Mouse (Mus musculus) limb, embryonic 13.5 days (tissue): ENCODE results near the gene Anapc1. TPM values are rescaled to one million over a fixed set of nuclear protein-coding genes. Genes with fewer than 3 reads are reported as not detected.
A peak's percentile ranks its signal among the peaks of the same experiment; 100 is the strongest.

Source experiments
- ATAC-seq: fragments of 200-750 bp; cut with Nextera tagmentation; 2 replicates; pipeline ENCODE4 v1.8.0; 2017; ENCODE audit warnings: low read depth, moderate number of reproducible peaks, moderate TSS enrichment; ENCODE audit not compliant: low FRiP score
- H3K27ac ChIP-seq: fragments of 300-500 bp; sonication (generic); 2 replicates; pipeline ENCODE4 v1.5.1; 2015; ENCODE audit warnings: inconsistent platforms, mild to moderate bottlenecking, moderate library complexity
- H3K27me3 ChIP-seq: fragments of 300-500 bp; sonication (generic); 2 replicates; pipeline ENCODE4 v1.6.1; 2015; ENCODE audit warnings: mild to moderate bottlenecking, inconsistent platforms
- H3K36me3 ChIP-seq: fragments of 300-500 bp; sonication (generic); 2 replicates; pipeline ENCODE4 v1.6.1; 2015; ENCODE audit warnings: inconsistent platforms, mild to moderate bottlenecking, moderate library complexity
- H3K4me1 ChIP-seq: fragments of 300-500 bp; sonication (generic); 2 replicates; pipeline ENCODE4 v1.6.1; 2015; ENCODE audit warnings: inconsistent platforms
- H3K4me2 ChIP-seq: fragments of 300-500 bp; sonication (generic); replicated peaks from 2 replicates; pipeline ENCODE4 v1.6.1; 2015; ENCODE audit warnings: inconsistent platforms, mild to moderate bottlenecking, moderate library complexity
- H3K4me3 ChIP-seq: fragments of 300-500 bp; sonication (generic); 2 replicates; pipeline ENCODE4 v1.5.1; 2015; ENCODE audit warnings: moderate library complexity, mild to moderate bottlenecking, inconsistent platforms
- H3K9ac ChIP-seq: fragments of 300-500 bp; sonication (generic); 2 replicates; pipeline ENCODE4 v1.6.1; 2015; ENCODE audit warnings: mild to moderate bottlenecking, inconsistent platforms
- H3K9me3 ChIP-seq: fragments of 300-500 bp; sonication (generic); 2 replicates; pipeline ENCODE4 v1.6.1; 2016; ENCODE audit warnings: inconsistent platforms
- whole genome bisulfite sequencing: fragments of 180-500 bp; shearing (Covaris S2); methylation state at CpG from one replicate; pipeline ENCODE4 v1.1.7; 2015; 5-methylcytosine and 5-hydroxymethylcytosine counted together
- polyA plus RNA-seq: library from polyadenylated mRNA; unstranded; fragments of >200 nt; fragmentation: Nextera tagmentation; extraction: Ambion mirVana; gene quantifications from 2 replicates; pipeline ENCODE4 v1.2.1, GENCODE M21; 2015

Anapc1 gene
- 60.8 and 73.0 TPM in 2 replicates for polyA plus RNA-seq

GRCm38 (mm10) chr2:128686921-128687557 lies at the start of gene Anapc1:
Gene Anapc1 (minus strand): TSS chr2:128687391.
- WGBS = under 1% methylated on average over 58 of the region's 58 CpGs
- peaks cover 9% of the 10 kb centered on the region for H3K4me1 ChIP-seq
- no peaks in the 10 kb centered on the region for H3K27me3 ChIP-seq
- peak within 1 kb of the TSS; percentile 68 for H3K4me2 ChIP-seq
- peak within 1 kb of the TSS; percentile 93 for H3K4me3 ChIP-seq
- peak within 1 kb of the TSS; percentile 83 for H3K27ac ChIP-seq
- peak within 1 kb of the TSS; percentile 98 for H3K9ac ChIP-seq
- H3K36me3 ChIP-seq = peaks cover 26% of the 10 kb centered on the region
- H3K9me3 ChIP-seq = no peaks in the 10 kb centered on the region
- peak; percentile 97 for ATAC-seq

GRCm38 (mm10) chr2:128735089-128735488 lies 47.9 kb upstream of the Anapc1 start:
- 33% methylated on average over 3 of the region's 3 CpGs for WGBS
- 0 out of 2 replicates have a peak overlapping the region, but pooled peaks have one; percentile 22 for H3K27ac ChIP-seq
- ATAC-seq = no peak

GRCm38 (mm10) chr2:128731951-128732350 lies 44.8 kb upstream of the Anapc1 start:
- 80% methylated on average over 1 of the region's 1 CpGs for WGBS
- Histone ChIP-seq H3K4me3 (no peak overlapping the region), H3K4me1 (peaks cover 43% of the 10 kb centered on the region), H3K27ac (no peak overlapping the region), H3K36me3 (peaks cover 43% of the 10 kb centered on the region), H3K9ac (no peak overlapping the region), H3K9me3 (no peaks in the 10 kb centered on the region), H3K27me3 (no peaks in the 10 kb centered on the region), H3K4me2 (no peak overlapping the region)
- no peak for ATAC-seq

More at GRCm38 (mm10) chr2:128735089-128735488, 47.9 kb upstream of the Anapc1 start:
- H3K4me2 ChIP-seq = no peak overlapping the region
- H3K9ac ChIP-seq = no peak overlapping the region
- H3K27me3 ChIP-seq = no peaks in the 10 kb centered on the region
- peaks cover 62% of the 10 kb centered on the region for H3K36me3 ChIP-seq
- H3K4me1 ChIP-seq = peaks cover 30% of the 10 kb centered on the region
- no peaks in the 10 kb centered on the region for H3K9me3 ChIP-seq
- no peak overlapping the region for H3K4me3 ChIP-seq

GRCm38 (mm10) chr2:128731514-128731913 lies 44.3 kb upstream of the Anapc1 start:
- Histone ChIP-seq H3K4me2 (no peak overlapping the region), H3K4me1 (peaks cover 43% of the 10 kb centered on the region), H3K9ac (no peak overlapping the region), H3K9me3 (no peaks in the 10 kb centered on the region), H3K36me3 (peaks cover 39% of the 10 kb centered on the region), H3K4me3 (no peak overlapping the region), H3K27me3 (no peaks in the 10 kb centered on the region), H3K27ac (no peak overlapping the region)
- no peak for ATAC-seq
- WGBS = 60% methylated on average over 10 of the region's 10 CpGs

- WGBS = 22% methylated on average over 7 of the region's 7 CpGs
- no peaks in the 10 kb centered on the region for H3K27me3 ChIP-seq
- no peak overlapping the region for H3K27ac ChIP-seq
- no peak for ATAC-seq
- no peak overlapping the region for H3K4me3 ChIP-seq
- no peak overlapping the region for H3K4me2 ChIP-seq
- H3K9me3 ChIP-seq = no peaks in the 10 kb centered on the region
- H3K9ac ChIP-seq = no peak overlapping the region
- peaks cover 24% of the 10 kb centered on the region for H3K4me1 ChIP-seq
- H3K36me3 ChIP-seq = peaks cover 23% of the 10 kb centered on the region
Observed at GRCm38 (mm10) chr2:128729141-128729540, 42.0 kb upstream of the Anapc1 start.

GRCm38 (mm10) chr2:128728066-128728465 lies 40.9 kb upstream of the Anapc1 start:
- Histone ChIP-seq H3K9me3 (no peaks in the 10 kb centered on the region), H3K27me3 (no peaks in the 10 kb centered on the region), H3K4me1 (peaks cover 17% of the 10 kb centered on the region), H3K36me3 (peaks cover 28% of the 10 kb centered on the region), H3K4me3 (no peak overlapping the region), H3K27ac (no peak overlapping the region), H3K9ac (no peak overlapping the region), H3K4me2 (no peak overlapping the region)
- 81% methylated on average over 4 of the region's 4 CpGs for WGBS
- no peak for ATAC-seq

- Histone ChIP-seq H3K9me3 (no peaks in the 10 kb centered on the region), H3K27ac (no peak overlapping the region), H3K27me3 (no peaks in the 10 kb centered on the region), H3K4me1 (peaks cover 17% of the 10 kb centered on the region), H3K4me3 (no peak overlapping the region), H3K36me3 (peaks cover 27% of the 10 kb centered on the region), H3K4me2 (no peak overlapping the region), H3K9ac (no peak overlapping the region)
- no peak for ATAC-seq
- WGBS = 62% methylated on average over 3 of the region's 3 CpGs
Observed at GRCm38 (mm10) chr2:128727552-128727951, 40.4 kb upstream of the Anapc1 start.

GRCm38 (mm10) chr2:128726626-128727025 lies 39.4 kb upstream of the Anapc1 start:
- peaks cover 22% of the 10 kb centered on the region for H3K36me3 ChIP-seq
- no peak for ATAC-seq

GRCm38 (mm10) chr2:128726067-128726466 lies 38.9 kb upstream of the Anapc1 start:
- no peaks in the 10 kb centered on the region for H3K27me3 ChIP-seq
- no peak for ATAC-seq
- H3K27ac ChIP-seq = no peak overlapping the region
- H3K4me2 ChIP-seq = no peak overlapping the region
- H3K4me3 ChIP-seq = no peak overlapping the region
- H3K9me3 ChIP-seq = peaks cover 3% of the 10 kb centered on the region
- H3K4me1 ChIP-seq = peaks cover 13% of the 10 kb centered on the region
- WGBS = 86% methylated on average over 5 of the region's 5 CpGs
- no peak overlapping the region for H3K9ac ChIP-seq
- peaks cover 27% of the 10 kb centered on the region for H3K36me3 ChIP-seq

More at GRCm38 (mm10) chr2:128726626-128727025, 39.4 kb upstream of the Anapc1 start:
- no peak overlapping the region for H3K9ac ChIP-seq
- H3K27ac ChIP-seq = no peak overlapping the region
- no peaks in the 10 kb centered on the region for H3K27me3 ChIP-seq
- H3K4me1 ChIP-seq = peaks cover 14% of the 10 kb centered on the region
- no peak overlapping the region for H3K4me3 ChIP-seq
- no peak overlapping the region for H3K4me2 ChIP-seq
- H3K9me3 ChIP-seq = no peaks in the 10 kb centered on the region
- 79% methylated on average over 7 of the region's 7 CpGs for WGBS

GRCm38 (mm10) chr2:128722106-128722710 lies 35.0 kb upstream of the Anapc1 start:
- no peak overlapping the region for H3K27ac ChIP-seq
- no peak overlapping the region for H3K4me2 ChIP-seq
- no peak for ATAC-seq
- H3K4me3 ChIP-seq = no peak overlapping the region
- no peak overlapping the region for H3K9ac ChIP-seq
- H3K4me1 ChIP-seq = peaks cover 16% of the 10 kb centered on the region
- H3K36me3 ChIP-seq = peaks cover 24% of the 10 kb centered on the region
- H3K9me3 ChIP-seq = peaks cover 8% of the 10 kb centered on the region
- no peaks in the 10 kb centered on the region for H3K27me3 ChIP-seq
- 89% methylated on average over 5 of the region's 5 CpGs for whole genome bisulfite sequencing

- Histone ChIP-seq H3K36me3 (peaks cover 24% of the 10 kb centered on the region), H3K27ac (no peak overlapping the region), H3K4me3 (no peak overlapping the region), H3K9ac (no peak overlapping the region), H3K27me3 (no peaks in the 10 kb centered on the region), H3K9me3 (peaks cover 8% of the 10 kb centered on the region), H3K4me1 (peaks cover 43% of the 10 kb centered on the region), H3K4me2 (no peak overlapping the region)
- WGBS = 76% methylated on average over 2 of the region's 2 CpGs
- ATAC-seq = no peak
Observed at GRCm38 (mm10) chr2:128719380-128719779, 32.2 kb upstream of the Anapc1 start.

GRCm38 (mm10) chr2:128715979-128716378 lies 28.8 kb upstream of the Anapc1 start:
- H3K27ac ChIP-seq = 0 out of 2 replicates have a peak overlapping the region, but pooled peaks have one; percentile 10
- no peak for ATAC-seq
- H3K4me2 ChIP-seq = no peak overlapping the region
- peaks cover 72% of the 10 kb centered on the region for H3K4me1 ChIP-seq
- H3K9ac ChIP-seq = no peak overlapping the region
- WGBS = 91% methylated on average over 1 of the region's 1 CpGs
- peaks cover 13% of the 10 kb centered on the region for H3K36me3 ChIP-seq
- no peak overlapping the region for H3K4me3 ChIP-seq
- H3K27me3 ChIP-seq = no peaks in the 10 kb centered on the region
- peaks cover 4% of the 10 kb centered on the region for H3K9me3 ChIP-seq
